In the genomic region with DNA sequence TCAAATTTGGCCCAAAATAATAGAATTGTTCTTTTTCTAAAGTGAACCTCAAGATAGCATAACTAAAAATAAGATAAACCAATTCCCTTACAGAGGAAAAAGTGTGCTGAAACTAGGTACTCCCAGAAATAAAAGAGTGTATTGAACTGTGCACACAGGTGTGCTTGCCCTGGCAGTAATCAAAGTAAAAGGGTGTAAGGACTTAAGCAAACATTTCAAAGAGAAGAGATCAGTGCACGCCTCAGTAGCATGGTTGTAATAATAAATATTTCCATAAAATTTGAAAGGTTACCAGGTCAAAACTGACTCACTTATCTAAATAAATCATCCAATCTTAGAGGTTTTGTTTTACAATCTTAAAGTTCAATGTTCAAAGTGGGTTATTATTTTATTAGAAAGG, we compare ENCODE assay signal across 25 mouse cellular contexts.
"Had no signal": no experiment of that assay in that cellular context is flagged by ENCODE, and none has a peak within 500 bp of the region (broad histone marks: within the 10 kb centered on the region; RNA-seq: fewer than 3 reads in every experiment).

No protein-coding gene starts in this region.

- ATAC-seq: hindbrain, postnatal 0 days; liver, embryonic 12.5 days had no signal

- H3K9me3 ChIP-seq: heart, embryonic 13.5 days; heart, embryonic 15.5 days; hindbrain, embryonic 13.5 days; hindbrain, embryonic 15.5 days; kidney, embryonic 15.5 days; limb, embryonic 13.5 days; limb, embryonic 15.5 days; liver, embryonic 12.5 days had no signal

- H3K36me3 ChIP-seq: heart, embryonic 13.5 days; heart, embryonic 15.5 days; hindbrain, embryonic 13.5 days; hindbrain, embryonic 15.5 days; kidney, embryonic 15.5 days; limb, embryonic 13.5 days; limb, embryonic 15.5 days; liver, embryonic 12.5 days had no signal

- H3K4me3 ChIP-seq: heart, adult 2 months; heart, embryonic 13.5 days; heart, embryonic 15.5 days; hindbrain, embryonic 13.5 days; hindbrain, embryonic 15.5 days; kidney, embryonic 15.5 days; limb, embryonic 13.5 days; limb, embryonic 15.5 days; liver, embryonic 12.5 days had no signal

- DNase-seq: gastrocnemius, postnatal 14 days; gastrocnemius, postnatal 36 days; heart, adult 11 months; heart, adult 2 months; heart, postnatal 14 days; heart, postnatal 36 days; kidney, adult 11 months; kidney, adult 2 months; kidney, adult 9 months; kidney, postnatal 14 days; kidney, postnatal 36 days; layer of hippocampus, adult 9-11 months; layer of hippocampus, postnatal 36 days; left cerebral cortex, postnatal 4 days had no signal

- H3K4me1 ChIP-seq: heart, embryonic 13.5 days; heart, embryonic 15.5 days; hindbrain, embryonic 13.5 days; hindbrain, embryonic 15.5 days; kidney, embryonic 15.5 days; limb, embryonic 13.5 days; limb, embryonic 15.5 days; liver, embryonic 12.5 days had no signal

- H3K27ac ChIP-seq: heart, adult 2 months; heart, embryonic 13.5 days; heart, embryonic 15.5 days; hindbrain, embryonic 13.5 days; hindbrain, embryonic 15.5 days; hindbrain, postnatal 0 days; kidney, embryonic 15.5 days; kidney, postnatal 0 days; limb, embryonic 13.5 days; limb, embryonic 15.5 days; liver, embryonic 12.5 days had no signal

- H3K4me2 ChIP-seq: heart, embryonic 11.5 days; heart, embryonic 13.5 days; heart, embryonic 15.5 days; hindbrain, embryonic 13.5 days; hindbrain, embryonic 15.5 days; kidney, embryonic 15.5 days; limb, embryonic 13.5 days; limb, embryonic 15.5 days; liver, embryonic 12.5 days had no signal

- H3K9ac ChIP-seq: heart, embryonic 13.5 days; heart, embryonic 15.5 days; hindbrain, embryonic 13.5 days; hindbrain, embryonic 15.5 days; kidney, embryonic 15.5 days; limb, embryonic 13.5 days; limb, embryonic 15.5 days; liver, embryonic 12.5 days had no signal

- H3K27me3 ChIP-seq: heart, embryonic 13.5 days; heart, embryonic 15.5 days; hindbrain, embryonic 13.5 days; hindbrain, embryonic 15.5 days; kidney, embryonic 15.5 days; limb, embryonic 13.5 days; limb, embryonic 15.5 days; liver, embryonic 12.5 days had no signal
